Mouse (Mus musculus) T-helper 17 cell (primary cell): ENCODE results near the gene Lbhd1.

Experiments used
- in situ Hi-C, 2 experiments: fragments of 300-600 bp; cut with MboI, MseI; formaldehyde crosslinking; loops; 1 replicate in 1 of 2; 2 replicates in 1 of 2; pipeline ENCODE4 v1.15.1; 2025; ENCODE audit warnings: high pct_unique_total_duplicates in 2 of 2

Gene Lbhd1

DNA sequence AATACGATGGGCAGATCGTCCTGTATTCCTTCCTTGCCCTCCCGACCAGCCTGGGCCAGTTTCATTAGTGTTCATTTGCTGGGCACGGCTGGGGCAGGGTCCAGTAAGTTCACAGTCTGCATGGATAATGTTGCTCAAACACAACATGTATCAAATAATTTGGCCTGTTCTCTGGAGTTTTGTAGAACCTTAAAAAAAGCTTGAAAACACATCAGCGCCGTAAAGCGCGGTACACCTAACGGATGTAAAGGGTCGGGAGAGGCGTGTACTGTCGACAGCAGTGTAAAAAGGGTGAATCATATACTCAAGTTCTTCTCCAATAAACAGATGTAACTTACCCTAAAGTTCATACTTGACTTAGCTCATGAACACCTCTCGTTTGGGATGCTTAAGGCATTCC is 15.0 kb downstream of the Lbhd1 start:
- in situ Hi-C loops: loop anchor here (5.0 kb wide), 2 partner anchors 76 to 81 kb away; partner anchors contain the start of genes Hnrnpul2 (in 1 of the 2) and Ttc9c (in 1 of the 2)

DNA sequence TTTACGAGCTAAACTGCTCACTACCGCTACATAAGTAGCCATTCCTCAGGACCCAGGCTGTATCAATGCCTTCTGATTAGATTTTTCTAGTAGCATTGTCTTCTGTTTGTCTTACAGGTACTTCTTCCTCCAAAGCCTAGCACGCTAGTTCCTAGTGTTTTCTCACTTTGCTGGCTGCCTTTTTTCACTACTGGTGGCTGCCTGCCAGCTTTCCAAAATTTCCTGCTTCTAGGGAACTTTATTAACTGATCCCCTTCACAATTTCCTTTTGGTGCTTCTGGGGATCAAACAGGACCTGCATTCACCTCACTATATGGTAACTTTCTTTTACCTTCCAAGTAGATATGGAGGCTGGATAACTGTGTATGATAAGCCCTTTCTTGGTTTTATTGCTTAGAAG is 15.5 kb downstream of the Lbhd1 start:
- in situ Hi-C loops: loop anchor here (5.0 kb wide), 2 partner anchors 77 to 82 kb away; partner anchors contain the start of genes Hnrnpul2 (in 1 of the 2) and Ttc9c (in 1 of the 2)

- in situ Hi-C loops: loop anchor here (25.0 kb wide), 2 partner anchors 1891 to 1916 kb away; partner anchors contain the start of genes Dnajc4 (in 1 of the 2), Fermt3 (in 1 of the 2), Fkbp2 (in 1 of the 2) and Nudt22 (in 1 of the 2)
Measured at GRCm38 (mm10) chr19:8903412-8903811, 19.9 kb downstream of the Lbhd1 start.

- in situ Hi-C loops: loop anchor here (25.0 kb wide), 2 partner anchors 1896 to 1921 kb away; partner anchors contain the start of genes Dnajc4 (in 1 of the 2), Fermt3 (in 1 of the 2), Fkbp2 (in 1 of the 2) and Nudt22 (in 1 of the 2)
Measured at GRCm38 (mm10) chr19:8908531-8908930, 25.0 kb downstream of the Lbhd1 start.

DNA sequence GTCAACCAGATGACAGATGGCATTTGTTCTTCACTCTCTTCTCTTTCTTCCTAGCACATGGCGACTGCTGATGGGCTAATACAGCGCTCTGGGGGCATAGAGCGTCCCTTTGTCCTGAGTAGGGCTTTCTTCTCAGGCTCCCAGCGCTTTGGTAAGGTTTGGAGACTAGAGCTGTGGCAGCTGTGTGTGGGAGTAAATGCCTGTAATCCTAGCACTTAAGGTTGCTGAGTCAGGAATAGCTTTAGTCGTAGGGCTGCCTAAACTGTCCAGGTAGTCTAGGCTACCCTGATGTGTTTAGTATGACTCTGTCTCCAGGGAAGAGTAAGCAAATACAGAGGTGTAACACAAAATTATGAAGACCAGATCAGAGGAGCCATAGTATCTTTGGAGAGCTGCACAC is 28.3 kb downstream of the Lbhd1 start:
- in situ Hi-C loops: loop anchor here (25.0 kb wide), 2 partner anchors 1900 to 1925 kb away; partner anchors contain the start of genes Dnajc4 (in 1 of the 2), Fermt3 (in 1 of the 2), Fkbp2 (in 1 of the 2) and Nudt22 (in 1 of the 2)

DNA sequence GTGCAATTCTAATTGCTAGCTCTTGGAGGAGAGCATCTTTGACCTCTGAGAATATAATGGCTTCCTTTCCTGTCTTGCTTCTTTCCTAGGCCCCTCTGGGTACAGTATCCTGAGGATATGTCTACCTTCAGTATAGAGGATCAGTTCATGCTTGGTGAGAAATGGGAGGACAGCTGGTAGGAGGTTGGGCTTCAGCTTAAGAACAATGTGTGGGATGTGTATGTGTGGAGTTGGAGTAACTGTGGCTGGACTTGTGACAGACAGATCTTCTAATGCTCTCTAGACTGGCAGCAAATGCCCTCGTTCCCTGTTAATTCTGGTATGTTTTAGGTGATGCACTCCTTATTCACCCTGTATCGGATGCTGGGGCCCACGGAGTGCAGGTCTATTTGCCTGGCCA is 30.7 kb downstream of the Lbhd1 start:
- in situ Hi-C loops: loop anchor here (25.0 kb wide), 2 partner anchors 1902 to 1927 kb away; partner anchors contain the start of genes Dnajc4 (in 1 of the 2), Fermt3 (in 1 of the 2), Fkbp2 (in 1 of the 2) and Nudt22 (in 1 of the 2)

- in situ Hi-C loops: loop anchor here (25.0 kb wide), 2 partner anchors 1907 to 1932 kb away; partner anchors contain the start of genes Dnajc4 (in 1 of the 2), Fermt3 (in 1 of the 2), Fkbp2 (in 1 of the 2) and Nudt22 (in 1 of the 2)
Measured at GRCm38 (mm10) chr19:8919000-8919399, 35.5 kb downstream of the Lbhd1 start.

DNA sequence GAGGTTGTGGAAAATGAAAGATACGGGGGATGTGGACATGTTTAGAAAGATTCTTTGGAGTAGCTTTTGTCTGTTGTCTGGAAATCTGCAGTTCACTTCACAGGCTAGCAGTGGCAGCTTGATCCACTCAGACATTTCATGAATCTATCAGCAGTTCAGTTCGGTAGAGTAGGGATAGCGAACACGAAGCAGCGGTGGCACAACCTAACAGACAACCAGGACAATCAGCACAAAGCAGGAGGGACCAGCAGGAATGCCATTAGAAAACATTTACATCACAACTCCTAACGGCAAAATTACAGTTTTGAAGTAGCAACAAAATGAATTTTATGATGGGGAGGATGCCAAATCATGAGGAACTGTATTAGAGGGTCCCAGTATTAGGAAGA is 36.1 kb downstream of the Lbhd1 start:
- in situ Hi-C loops: loop anchor here (25.0 kb wide), 2 partner anchors 1907 to 1932 kb away; partner anchors contain the start of genes Dnajc4 (in 1 of the 2), Fermt3 (in 1 of the 2), Fkbp2 (in 1 of the 2) and Nudt22 (in 1 of the 2)

GRCm38 (mm10) chr19:8920073-8920736 is 36.7 kb downstream of the Lbhd1 start, which contains the start of gene B3gat3:
Gene B3gat3, plus strand, starts transcription at chr19:8920374.
- in situ Hi-C loops: loop anchor here (25.0 kb wide), 2 partner anchors 1908 to 1933 kb away; partner anchors contain the start of genes Dnajc4 (in 1 of the 2), Fermt3 (in 1 of the 2), Fkbp2 (in 1 of the 2) and Nudt22 (in 1 of the 2)

DNA sequence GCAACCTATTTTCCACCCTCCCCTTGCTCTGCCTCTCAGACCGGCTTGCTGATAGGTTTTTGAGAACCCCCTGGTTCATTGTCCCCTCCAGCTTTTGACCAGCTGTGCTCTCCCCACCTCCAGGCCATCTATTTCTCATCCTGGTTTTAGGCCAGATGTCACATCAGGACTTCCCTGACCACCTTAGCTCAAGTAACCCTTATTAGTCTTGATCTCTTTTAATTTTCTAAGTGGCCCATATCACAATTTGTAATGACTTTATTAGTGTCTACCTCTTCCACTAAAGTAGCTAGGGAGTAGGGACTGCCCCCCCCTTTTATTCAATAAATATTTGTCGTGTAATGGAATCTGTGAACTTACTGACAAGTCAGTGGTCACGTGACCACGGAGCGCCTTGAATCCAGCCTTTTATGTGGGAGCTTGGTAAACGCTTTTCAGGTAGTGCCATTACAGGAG is 37.3 kb downstream of the Lbhd1 start:
- in situ Hi-C loops: loop anchor here (25.0 kb wide), 2 partner anchors 1909 to 1934 kb away; partner anchors contain the start of genes Dnajc4 (in 1 of the 2), Fermt3 (in 1 of the 2), Fkbp2 (in 1 of the 2) and Nudt22 (in 1 of the 2)

DNA sequence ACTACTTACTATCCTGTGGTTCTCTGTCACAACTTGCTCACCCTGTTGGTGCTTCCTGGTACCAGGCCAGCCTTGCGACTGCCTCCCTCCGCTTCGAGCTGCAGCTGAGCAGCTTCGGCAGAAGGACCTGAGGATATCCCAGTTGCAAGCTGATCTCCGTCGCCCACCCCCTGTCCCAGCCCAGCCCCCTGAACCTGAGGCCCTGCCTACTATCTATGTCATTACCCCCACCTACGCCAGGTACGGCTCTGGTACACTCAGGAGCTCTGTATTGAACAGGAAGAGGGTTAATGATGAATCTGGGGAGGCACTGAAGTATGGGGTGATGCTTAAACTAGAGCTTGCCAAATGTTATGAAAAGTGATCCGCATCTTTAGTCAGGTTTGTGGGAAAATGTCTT is 38.2 kb downstream of the Lbhd1 start:
- in situ Hi-C loops: loop anchor here (25.0 kb wide), 2 partner anchors 1909 to 1934 kb away; partner anchors contain the start of genes Dnajc4 (in 1 of the 2), Fermt3 (in 1 of the 2), Fkbp2 (in 1 of the 2) and Nudt22 (in 1 of the 2)

DNA sequence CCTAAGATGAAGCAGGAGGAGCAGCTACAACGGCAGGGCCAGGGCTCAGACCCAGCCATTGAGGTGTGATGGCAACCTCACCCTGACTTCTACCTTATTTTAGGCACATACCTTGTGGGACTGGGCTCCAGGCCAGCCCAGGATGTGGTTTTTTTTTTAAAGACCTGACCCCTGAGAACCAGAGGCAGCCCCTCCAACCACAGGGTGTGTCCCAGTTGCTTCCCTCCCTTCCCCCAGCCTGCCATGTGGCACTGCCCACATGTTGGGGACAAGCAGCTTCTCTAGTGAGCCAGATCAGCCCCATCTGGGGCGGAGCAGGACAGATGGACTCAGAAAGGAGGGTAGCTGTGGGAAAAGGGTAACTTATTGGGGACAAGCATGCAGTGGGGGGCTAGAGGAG is 43.2 kb downstream of the Lbhd1 start:
- in situ Hi-C loops: no loop called here

DNA sequence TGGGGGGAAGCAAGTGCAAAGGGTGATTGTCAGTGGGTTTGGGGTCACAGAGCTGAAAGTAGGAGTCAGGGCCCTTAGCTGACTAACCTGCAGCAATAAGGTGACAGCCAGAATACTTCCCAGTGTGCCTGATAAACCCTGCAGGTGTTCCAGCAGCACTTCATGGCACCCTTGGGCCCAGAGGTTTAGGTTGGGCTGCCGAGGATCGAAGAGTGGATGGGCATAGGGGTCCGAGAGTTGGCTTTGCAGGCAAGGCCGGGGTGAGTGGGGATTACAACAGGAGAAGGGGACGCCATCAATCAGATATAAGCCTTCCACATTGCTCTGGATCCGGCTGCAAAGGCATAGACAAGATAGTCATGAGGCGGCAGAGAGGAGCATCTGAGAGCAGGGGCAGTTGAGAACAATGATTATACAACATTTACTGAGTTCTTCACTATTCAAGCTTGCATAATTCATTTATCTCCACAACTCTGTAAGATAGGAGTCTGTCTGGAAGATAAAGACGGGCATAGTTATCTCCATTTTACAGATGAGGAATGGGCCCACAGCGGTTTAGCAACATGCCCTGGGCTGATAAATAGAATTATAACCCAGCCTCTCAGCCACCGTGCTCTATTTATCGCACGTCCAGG is 44.5 kb downstream of the Lbhd1 start:
- in situ Hi-C loops: no loop called here

DNA sequence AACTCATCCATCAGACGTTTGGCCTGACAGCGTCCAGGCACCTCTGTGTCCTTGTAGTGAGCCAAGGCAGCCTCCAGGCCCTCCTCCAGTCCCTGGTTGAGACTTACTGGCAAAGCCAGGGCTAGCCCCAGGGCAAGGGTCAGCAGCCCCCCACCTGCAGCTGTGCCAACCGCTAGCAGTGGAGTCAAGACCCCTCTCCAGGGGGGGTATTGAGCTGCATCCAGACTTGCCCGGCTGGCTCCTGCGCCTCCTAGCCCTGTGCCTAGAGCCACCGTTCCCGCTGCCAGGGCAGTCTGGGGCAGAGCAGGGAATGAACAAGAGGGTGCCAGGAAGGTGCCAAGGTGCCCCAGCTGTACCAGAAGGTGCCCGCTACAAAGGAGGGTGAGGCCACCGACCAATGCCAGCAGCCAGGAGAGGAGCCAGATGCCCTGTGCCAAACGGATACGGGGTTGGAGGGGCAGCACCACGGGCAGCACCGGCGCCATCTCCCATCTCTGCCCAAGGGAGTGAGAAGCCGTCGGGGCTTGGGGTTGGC is 45.2 kb downstream of the Lbhd1 start:
- in situ Hi-C loops: no loop called here

DNA sequence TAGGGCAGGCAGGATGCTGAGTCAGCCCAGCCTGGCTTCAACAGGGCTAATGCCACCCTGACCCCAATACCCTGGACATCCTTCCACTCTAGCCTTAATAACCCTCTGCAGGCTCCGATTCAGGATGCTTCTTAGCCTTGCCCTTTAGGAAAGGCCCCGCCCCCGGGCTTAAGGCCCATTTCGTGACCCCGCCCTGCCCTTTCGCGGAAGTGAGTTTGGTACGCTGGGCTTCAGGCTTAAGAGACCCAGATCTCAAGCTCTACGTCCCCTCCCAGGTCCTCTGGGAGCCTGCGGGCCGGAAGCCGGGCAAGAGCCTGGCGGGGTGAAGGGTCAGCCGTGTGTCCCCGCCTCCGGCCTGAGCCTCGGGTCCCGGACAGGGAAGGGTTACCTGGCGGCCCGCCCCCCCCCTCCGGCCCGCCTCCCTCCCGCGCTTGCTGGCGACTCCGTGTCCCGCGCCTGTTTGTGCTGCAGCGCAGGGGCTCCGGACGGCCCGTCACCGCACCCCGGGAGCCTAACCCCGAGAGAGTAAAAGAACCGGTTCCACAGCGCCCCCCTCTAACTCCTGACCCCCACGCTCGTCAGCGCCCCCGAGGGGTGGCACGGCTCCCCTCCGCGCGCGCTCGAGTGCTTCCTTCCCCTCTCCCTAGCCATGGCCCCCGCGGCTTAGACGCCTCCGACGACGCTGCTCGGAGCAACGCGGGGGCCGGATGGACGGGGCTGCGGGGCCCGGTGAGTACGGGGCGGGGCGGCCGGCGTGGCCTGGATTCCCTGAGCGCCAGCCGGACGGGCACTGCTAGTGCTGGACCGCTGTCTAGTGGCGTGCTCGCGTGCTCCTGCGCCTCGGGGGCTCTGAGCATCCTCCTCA is 45.9 kb downstream of the Lbhd1 start, which contains the start of the genes Rom1 and Eml3:
Gene Rom1 (minus strand): TSS at position 133 of the 865 bp plus-strand sequence.
Gene Eml3 (plus strand): TSS at position 329 of the 865 bp plus-strand sequence.
- in situ Hi-C loops: no loop called here

DNA sequence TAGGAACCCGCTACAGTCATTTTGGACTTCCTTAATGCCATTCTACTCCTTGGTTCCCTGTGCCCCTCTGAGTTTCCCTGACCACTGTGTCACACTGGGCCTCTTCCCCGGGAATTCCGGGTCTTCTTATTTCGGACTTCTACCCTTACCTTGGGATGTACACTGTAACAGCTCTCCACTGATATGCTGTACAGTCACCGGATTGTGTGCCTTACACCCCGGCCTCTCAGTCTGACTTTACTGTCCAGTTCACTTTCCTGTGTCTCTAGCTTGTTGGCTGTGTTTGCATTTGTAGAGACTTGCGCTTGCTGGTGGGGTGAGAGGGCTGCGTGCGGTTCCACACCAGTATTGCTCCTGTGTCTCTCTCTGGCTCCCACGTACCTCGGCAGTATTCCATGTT is 46.6 kb downstream of the Lbhd1 start:
- in situ Hi-C loops: no loop called here

- in situ Hi-C loops: no loop called here
Measured at GRCm38 (mm10) chr19:8930771-8931170, 47.2 kb downstream of the Lbhd1 start.

DNA sequence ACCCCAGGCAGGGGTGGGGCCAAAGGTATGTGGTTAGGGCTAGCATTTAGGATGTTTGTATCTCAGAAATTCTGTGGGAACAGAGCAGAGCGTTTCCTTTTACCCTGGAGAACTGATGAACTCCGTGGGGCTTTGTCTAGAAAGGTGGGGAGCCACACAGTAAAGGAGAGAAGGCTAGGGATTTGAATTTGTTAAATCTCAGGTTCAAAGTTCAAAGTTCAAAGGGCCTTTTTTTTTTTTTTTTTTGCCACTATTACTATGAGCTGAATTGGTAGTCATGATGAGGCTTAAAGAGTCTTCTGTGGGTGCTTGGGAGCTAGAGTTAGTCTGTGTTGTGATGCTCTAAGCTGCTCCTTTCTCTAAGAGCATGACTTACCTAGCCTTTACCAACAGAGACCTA is 53.2 kb downstream of the Lbhd1 start:
- in situ Hi-C loops: no loop called here

DNA sequence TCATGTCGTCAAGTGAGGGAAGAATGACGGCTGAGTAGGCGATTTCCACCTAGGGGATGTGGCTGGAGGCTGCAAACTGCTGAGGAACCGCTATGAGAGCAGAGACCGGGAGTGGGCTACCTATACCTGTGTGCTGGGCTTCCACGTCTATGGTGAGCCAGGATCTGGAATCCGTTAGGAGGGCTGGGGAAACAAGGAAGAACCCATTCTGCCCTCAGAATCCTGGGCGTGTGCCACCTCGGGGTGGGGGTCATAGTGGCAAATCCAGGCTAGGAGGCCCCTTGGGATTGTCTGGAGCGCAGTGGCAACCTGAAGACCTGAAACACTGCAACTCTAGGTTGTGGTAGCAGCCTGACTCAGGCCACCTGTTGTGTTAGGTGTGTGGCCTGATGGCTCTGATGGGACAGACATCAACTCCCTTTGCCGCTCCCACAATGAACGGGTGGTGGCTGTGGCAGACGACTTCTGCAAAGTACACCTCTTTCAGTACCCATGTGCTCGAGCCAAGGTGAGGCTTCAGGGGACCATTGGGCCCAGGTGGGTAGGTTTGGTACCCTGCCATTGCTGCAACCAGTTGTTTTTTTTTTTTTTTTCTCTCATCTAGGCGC is 57.1 kb downstream of the Lbhd1 start:
- in situ Hi-C loops: loop anchor here in 1 of 2 experiments (5.0 kb wide), 1 partner anchor 48 kb away; the partner anchor contains the start of gene Ints5
